ENCODE assay signal across 14 mouse cellular contexts in genomic region chr16:97756460-97756859, GRCm38 (mm10). TPM values are rescaled to one million over a fixed set of nuclear protein-coding genes. Genes with fewer than 3 reads are reported as not detected.
DNase-seq lines count a peak whose midpoint lies in the region; ATAC-seq lines count a peak whose summit lies in the region.
"Had no signal": no experiment of that assay in that cellular context is flagged by ENCODE, and none has a peak within 500 bp of the region (broad histone marks: within the 10 kb centered on the region; RNA-seq: fewer than 3 reads in every experiment).

No protein-coding gene starts in this region.

- no peaks in the 10 kb centered on the region for H3K9me3 ChIP-seq in lung, embryonic 16.5 days (ENCODE audit: control insufficient read depth, low read length)
- H3K9me3 ChIP-seq: forebrain, embryonic 13.5 days; limb, embryonic 15.5 days had no signal

- H3K4me1 ChIP-seq in lung, embryonic 16.5 days (replicated peaks; ENCODE audit: control insufficient read depth, insufficient read depth, low read length): peaks cover 15% of the 10 kb centered on the region
- H3K4me1 ChIP-seq: forebrain, embryonic 13.5 days; limb, embryonic 15.5 days had no signal

- WGBS in lung, embryonic 16.5 days: 28% methylated on average over 2 of the region's 2 CpGs

- peak; percentile 13 for DNase-seq in embryo, embryonic 10 days (ENCODE audit: low spot score)
- DNase-seq in embryo, embryonic 9.5 days (ENCODE audit: extremely low spot score): no peak
- no peak for DNase-seq in lung, adult 18-20 months
- peak; percentile 31 to 47 for DNase-seq in kidney, postnatal 36 days
- no peak for DNase-seq in retina, postnatal 1 day
- DNase-seq in layer of hippocampus, adult 9-11 months: no peak
- no peak for DNase-seq in adrenal gland, adult (ENCODE audit: inconsistent age in 2 of 2, low spot score in 1 of 2)
- DNase-seq: adrenal gland, postnatal 36 days; cerebellum, postnatal 36 days; heart, postnatal 14 days; thymus, adult 18-20 months had no signal

- no peak overlapping the region for H3K9ac ChIP-seq in lung, embryonic 16.5 days (ENCODE audit: low read length)
- H3K9ac ChIP-seq: forebrain, embryonic 13.5 days; limb, embryonic 15.5 days had no signal

- H3K4me3 ChIP-seq in lung, embryonic 16.5 days (ENCODE audit: low read length): no peak overlapping the region
- H3K4me3 ChIP-seq: forebrain, embryonic 13.5 days; limb, embryonic 15.5 days had no signal

- no peak overlapping the region for H3K27ac ChIP-seq in lung, embryonic 16.5 days (ENCODE audit: low read length)
- H3K27ac ChIP-seq: forebrain, embryonic 13.5 days; limb, embryonic 15.5 days had no signal

- H3K36me3 ChIP-seq in lung, embryonic 16.5 days (ENCODE audit: control insufficient read depth, insufficient read depth, low read length): no peaks in the 10 kb centered on the region; the same call in 1 of the 2 replicates
- H3K36me3 ChIP-seq: limb, embryonic 15.5 days had no signal

- ATAC-seq in lung, embryonic 16.5 days (ENCODE audit: low read depth): peak; percentile 32; the same call in 1 of the 2 replicates
- ATAC-seq: forebrain, embryonic 13.5 days had no signal

- no peak overlapping the region for H3K4me2 ChIP-seq in lung, embryonic 16.5 days (ENCODE audit: low read depth, low read length)
- H3K4me2 ChIP-seq: forebrain, embryonic 13.5 days; limb, embryonic 15.5 days had no signal

- no peaks in the 10 kb centered on the region for H3K27me3 ChIP-seq in lung, embryonic 16.5 days (ENCODE audit: control insufficient read depth, insufficient read depth, low read depth, low read length)

RNA-seq across cellular contexts. Expression of gene Ripk4, which starts 7.1 kb away (rescaled TPM):
- 18.0 and 18.7 TPM in 2 replicates for polyA plus RNA-seq in lung, embryonic 16.5 days (2015; fragmentation: Nextera tagmentation; extraction: Ambion mirVana)

Comparison
In these comparisons a context has a peak if more than half of its experiments do, and no peak if none do; other contexts are left out.
1. DNase-seq: peak in embryo, embryonic 10 days (single experiment) and kidney, postnatal 36 days (2 of 2); none in embryo, embryonic 9.5 days (single experiment), lung, adult 18-20 months (0 of 2), retina, postnatal 1 day (single experiment), layer of hippocampus, adult 9-11 months (single experiment) and adrenal gland, adult (0 of 2).